Mouse (Mus musculus): ENCODE data around the gene Nploc4.

Nploc4 gene

DNA sequence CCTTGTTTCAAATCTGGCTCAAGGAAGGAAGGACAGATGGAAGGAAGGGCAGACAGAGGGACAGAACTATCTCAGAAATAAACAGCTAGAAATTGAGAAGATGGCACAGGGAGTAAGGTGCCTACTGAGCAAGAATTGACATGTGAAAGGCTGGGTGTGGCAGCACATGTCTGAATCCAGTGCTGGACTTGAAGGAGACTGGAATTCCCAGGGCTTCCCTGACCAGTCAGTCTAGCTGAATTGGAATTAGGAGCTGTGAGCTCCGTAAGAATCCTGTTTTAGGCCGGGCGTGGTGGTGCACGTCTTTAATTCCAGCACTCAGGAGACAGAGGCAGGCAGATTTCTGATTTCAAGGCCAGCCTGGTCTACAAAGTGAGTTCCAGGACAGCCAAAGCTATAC is 95.8 kb downstream of the Nploc4 start:
- DNase-seq (ENCODE audit: low read depth, low spot score), result no peak

- DNase-seq (ENCODE audit: low read depth, low spot score), result no peak
Measured at GRCm38 (mm10) chr11:120339978-120340513, 97.5 kb downstream of the Nploc4 start.

DNA sequence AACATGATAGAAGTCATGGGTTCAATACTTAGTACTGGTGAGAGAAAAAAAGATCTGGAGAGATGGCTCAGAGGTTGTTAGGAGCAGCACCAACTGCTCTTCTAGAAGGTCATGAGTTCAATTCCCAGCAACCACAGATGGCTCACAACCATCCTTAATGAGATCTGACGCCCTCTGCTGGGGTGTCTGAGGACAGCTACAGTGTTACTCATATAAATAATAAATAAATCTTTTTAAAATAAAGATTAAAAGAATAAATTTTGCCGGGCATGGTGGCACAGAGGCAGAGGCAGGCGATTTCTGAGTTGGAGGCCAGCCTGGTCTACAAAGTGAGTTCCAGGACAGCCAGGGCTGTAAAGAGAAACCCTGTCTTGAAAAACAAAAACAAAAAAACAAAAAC is 98.7 kb downstream of the Nploc4 start:
- DNase-seq (ENCODE audit: low read depth, low spot score), result no peak

DNA sequence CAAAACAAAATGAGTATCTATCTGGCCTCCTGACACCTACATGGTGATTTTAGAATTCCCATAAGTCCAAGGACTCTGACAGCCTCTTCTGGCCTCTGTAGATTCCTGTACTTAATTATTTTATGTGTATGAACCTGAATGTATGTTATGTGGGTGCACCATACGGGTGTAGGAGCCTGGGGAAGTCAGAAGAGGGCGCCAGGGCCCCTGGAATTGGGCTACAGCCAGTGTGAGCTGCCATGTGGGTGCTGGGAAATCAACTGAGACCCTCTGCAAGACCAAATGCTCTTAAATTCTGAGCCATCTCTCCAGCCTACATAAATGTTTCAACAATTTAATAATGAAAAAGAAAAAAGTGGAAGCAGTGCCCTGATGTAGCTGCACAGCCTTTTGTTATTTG is 100.1 kb downstream of the Nploc4 start:
- no peak for DNase-seq (ENCODE audit: low read depth, low spot score)

- no peak for DNase-seq (ENCODE audit: low read depth, low spot score)
Measured at GRCm38 (mm10) chr11:120335431-120336021, 102.0 kb downstream of the Nploc4 start.

Data from mesoderm, embryonic 11.5 days (tissue).